Mouse (Mus musculus) gastrocnemius, adult 8-10 months (tissue): ENCODE measurements at regions not wholly inside any gene's neighbourhood (a gene's known extent, or its start where the extent isn't known, plus 50 kb on each side); places are given as distances from the start of the nearest gene placed in this dataset.

Source experiments
- DNase-seq, 2 experiments: peaks; one replicate each; pipeline ENCODE4 v3.0.0; 2022; ENCODE audit warnings: low spot score in 2 of 2

DNA sequence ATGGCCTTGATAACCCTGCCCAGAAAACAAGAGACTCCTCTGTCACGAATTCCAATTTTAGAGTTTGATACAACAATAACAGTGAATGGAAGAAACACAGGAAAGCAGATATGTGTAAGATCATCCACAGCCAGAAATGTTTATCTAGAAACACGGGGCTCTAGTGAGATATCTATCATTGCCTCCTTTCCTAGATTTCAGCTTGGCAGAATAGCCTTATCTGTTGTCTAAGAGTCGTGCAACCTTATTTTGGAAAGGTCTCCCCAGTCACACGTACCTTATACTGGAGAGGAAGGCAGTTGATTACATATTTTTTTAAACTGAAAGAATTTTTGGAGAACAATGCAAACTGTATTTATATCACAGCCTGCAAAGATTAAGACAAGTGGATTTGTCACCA, 61.6 kb downstream of the Gm10295 start:
- DNase-seq = no peak

DNA sequence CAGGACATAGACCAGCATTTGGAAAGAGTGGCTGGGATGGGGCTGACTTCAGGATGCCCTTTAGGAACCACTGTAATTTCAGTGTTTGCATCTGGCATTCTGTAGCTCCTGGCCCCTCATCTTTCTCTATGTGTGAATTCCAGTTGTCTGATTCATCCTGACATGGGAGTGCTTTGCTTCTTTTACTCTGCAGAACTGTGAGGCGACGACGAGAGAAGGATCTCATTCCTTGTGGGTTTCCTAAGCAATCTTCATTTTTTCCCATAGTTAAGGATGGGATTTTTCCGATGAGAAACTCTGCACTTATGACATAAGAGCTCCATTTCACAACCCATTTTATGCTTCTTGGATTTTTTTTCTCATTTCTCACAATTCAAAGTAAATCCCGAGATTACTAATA, 62.0 kb downstream of the Gm10295 start:
- no peak for DNase-seq

DNA sequence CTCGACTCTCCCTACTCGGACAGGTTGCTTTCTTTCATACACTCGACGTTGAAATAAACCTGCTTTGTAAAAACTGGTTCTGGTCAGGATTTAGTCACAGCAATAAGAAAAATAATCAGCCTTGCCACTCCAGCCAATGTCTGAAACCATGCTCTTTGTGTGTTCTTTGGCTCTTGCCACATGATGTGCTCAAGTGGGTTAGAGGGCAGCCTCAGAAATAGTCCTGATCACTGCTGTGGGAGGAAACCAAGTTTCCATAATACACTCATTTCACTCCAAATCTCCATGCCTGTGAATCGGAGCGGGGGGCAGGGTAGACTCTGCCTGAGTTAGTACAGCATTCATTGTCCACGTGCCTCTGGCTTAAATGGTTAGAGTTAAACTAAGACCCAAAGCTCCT, 63.8 kb downstream of the Gm10295 start:
- DNase-seq = no peak

DNA sequence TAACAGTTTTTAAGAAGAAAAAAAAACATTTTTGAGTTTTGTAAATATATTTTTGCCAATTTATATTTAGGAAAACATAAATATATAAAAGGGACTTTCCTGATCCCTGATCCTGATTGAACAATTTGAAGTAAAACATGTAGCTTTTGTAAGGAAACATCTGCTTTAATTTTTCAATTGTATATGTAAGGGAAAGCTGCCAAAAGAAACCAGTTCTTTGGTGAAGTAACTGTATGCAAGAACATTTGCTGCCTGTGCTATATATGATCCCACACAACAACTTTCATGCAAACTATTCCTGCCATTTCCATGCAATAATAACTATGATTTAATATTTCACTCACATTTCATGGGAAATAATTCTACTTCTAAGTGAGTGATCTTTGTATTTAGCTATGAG, 67.0 kb downstream of the Gm10295 start:
- no peak for DNase-seq

DNA sequence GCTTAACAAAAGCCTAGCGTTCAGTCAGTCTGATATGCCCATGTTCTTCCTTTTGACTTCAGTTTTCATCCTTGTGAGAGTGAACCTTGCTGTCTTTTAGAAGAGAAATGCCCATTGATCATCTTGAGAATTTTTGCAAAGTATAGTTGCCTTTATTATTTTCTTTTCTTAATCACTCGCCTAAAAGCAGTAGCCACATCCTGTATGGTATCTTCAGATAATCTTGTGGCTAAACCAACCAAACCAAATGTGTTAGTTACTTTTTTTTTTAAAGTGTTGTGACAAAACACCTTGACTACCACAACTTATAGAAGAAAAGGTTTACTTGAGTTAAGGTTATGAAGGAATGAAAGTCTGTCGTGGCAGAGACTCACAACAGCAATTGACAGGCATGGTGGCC, 67.9 kb downstream of the Gm10295 start:
- DNase-seq = no peak

DNA sequence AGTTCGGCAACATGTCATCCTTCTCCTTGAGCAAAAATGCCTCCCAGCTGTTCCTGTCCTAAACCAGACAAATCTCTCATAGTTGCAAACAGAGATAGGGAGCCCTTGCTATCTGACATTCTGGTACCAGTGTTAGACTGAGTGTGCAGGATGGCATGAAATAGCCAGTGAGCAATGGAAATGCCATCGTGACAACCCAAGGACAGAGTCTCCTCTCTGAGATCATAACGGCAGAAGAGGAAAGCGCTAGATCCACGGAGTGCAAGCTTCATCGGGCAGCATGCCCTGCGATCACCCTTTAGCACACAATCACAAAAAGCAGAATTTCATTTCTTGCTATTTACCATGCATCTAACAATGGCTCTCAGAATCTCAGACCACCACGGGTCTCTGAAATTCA, 85.2 kb downstream of the Gm10295 start:
- DNase-seq = no peak

DNA sequence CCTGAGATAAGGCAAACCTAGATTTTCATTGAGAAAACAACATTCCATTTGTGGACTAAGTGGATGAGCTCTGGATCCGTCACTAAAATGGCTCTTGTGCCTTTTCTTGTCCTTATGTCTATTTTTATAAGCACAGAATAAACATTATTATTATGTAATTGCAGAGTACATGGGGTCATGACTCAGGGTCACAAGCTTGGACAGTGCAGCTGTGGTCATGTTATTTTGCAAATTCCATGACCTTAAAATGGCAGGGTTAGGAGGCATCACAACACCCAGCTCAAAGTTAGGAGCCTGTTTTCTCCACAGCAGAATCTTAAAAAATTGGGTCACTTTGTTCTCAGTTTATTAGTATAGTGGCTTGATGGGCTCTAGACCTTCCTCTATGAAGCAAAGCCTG, 87.2 kb downstream of the Gm10295 start:
- DNase-seq = no peak

DNA sequence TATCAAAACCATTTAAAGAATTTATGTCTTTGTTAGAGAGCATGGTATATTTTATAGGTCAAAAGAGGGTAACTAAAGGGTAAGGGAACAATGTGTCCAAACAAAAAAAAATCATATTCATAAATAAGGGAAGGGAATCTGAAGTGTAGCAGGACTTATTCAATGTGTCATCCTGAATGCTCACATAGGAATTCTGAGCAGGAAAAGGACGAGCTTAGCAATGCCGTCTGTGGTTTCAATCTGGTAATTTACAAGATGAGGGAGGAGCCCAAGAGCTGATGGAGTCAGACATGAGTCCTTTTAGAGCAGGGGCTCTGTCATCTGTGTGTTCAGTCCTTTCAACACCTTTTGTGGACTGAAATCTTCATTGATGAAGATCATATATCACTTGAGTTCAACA, 101.6 kb downstream of the Gm10295 start:
- no peak for DNase-seq

DNA sequence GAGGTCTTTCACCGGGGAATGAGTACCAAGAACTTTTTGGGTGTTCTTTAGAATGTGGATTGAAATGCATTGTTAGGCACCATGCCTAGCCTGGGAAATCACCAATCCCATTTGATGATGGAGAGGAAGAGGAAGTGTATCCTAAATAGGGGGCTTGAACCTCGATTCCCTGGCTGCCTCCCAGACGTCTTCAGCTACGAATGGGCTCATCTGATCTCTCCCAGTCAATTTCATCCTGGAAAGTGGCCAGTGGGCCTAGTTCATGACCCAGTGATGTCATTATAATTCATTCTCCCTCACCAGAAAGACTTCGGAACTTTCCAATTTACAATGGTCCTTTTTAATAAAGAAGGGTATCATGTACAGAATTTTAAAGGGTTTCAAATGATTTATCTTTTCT, 102.1 kb downstream of the Gm10295 start:
- no peak for DNase-seq

DNA sequence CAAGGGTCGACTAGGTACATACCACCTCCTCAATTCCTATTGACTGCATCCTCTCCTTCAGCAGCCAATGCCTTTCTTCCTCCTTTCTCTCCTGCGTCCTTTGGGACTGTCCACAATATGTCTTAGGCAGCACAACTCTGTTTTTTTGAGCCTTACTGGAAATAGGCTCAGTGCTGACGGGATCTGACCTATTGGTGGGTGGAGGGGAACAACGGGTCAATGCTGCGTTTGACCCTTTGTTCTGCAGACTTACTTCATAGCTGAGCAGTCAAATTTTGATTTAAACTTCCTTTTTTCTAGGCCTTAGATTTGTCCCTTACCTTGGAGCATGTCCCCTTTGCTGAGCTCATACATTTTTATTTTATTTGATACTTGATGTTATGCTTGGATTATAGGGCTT, 103.4 kb downstream of the Gm10295 start:
- no peak for DNase-seq

DNA sequence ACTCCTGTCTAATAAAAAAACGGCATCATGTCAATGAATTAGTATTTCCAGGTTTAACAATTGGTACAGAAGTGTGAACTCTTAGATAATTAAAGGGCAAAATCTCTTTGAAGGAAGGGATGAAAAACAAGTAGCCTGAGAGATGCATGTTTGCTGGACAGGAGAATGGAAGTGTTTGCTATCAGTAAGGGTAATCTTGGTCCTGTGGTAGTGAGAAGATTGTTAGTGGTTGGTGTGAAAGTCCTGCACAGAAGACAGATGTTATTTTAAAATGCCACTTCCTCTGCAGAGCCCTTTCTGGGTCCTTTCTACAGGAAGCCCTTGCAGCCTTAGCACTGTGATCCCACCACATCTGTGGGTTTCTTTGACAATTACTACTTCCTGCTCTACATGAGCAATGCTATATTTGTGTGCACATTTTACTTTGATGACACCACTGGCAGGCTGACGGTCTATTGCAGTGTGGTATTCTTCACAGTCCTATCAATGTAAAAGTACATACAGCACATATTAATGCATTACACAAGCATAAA, 108.8 kb downstream of the Gm10295 start:
- no peak for DNase-seq

DNA sequence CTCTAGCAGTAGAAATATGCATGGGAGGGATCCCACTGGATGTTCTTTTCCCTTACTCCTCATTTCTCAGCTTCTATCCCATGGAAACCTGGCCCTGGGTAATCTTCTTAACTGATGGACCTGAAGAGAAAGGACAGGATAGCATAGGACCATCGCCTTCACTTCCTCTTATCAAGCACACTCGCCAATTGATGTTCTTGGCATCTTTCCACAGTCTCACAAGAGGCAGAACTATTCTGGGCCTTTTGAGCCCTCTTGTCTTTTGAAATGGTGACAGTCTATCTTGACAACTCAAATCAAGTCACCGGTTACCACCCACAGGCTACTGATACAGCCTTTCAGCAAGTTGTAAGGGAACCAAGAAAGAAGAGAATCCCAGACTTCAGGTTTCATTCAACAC, 112.1 kb downstream of the Gm10295 start:
- no peak for DNase-seq

DNA sequence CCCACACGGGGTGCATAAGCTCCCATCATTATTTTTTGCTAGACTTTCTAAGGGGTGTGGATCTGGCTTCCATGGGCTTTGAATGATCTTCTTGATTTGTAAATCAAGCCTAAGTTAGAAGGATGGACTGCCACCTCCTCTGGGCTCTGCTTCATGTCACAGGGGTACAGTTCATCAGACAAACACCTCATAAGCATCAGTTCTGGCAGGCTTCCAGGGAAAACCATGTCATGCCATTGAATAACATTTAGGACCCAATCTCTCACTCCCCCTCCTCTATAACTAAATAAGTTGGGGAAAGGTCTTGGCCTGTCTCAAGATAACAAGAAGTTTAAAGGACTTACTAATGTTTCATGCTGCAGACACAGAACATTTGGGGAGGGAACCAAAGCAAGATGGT, 115.0 kb downstream of the Gm10295 start:
- DNase-seq = no peak

DNA sequence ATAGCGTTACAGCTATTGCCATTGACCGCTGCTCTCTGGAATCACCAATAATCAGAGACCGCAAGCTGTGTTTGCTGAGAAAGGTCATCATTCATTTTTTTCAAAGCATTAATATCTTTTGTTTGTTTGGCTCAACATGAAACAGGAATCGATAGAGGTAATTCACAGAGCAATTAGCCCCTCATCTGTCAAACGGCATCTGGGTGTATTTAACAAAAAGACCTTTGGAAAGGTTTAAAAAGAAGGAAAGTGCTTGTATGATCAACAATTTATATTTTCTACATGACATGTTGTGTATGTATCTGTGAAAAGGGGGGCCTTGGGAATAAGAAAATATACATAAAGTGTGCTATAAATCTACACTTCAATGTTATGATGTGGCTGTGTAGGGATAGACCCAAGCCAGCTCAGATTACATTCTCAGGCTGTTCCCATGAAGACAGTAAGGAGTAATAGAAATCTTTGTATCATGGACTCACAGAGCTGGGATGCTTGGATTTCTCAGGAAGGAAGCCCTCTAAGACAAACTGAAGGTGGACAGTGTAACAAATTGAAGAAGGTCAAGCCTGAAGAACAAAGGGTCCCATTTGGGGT, 117.0 kb downstream of the Gm10295 start:
- no peak for DNase-seq

DNA sequence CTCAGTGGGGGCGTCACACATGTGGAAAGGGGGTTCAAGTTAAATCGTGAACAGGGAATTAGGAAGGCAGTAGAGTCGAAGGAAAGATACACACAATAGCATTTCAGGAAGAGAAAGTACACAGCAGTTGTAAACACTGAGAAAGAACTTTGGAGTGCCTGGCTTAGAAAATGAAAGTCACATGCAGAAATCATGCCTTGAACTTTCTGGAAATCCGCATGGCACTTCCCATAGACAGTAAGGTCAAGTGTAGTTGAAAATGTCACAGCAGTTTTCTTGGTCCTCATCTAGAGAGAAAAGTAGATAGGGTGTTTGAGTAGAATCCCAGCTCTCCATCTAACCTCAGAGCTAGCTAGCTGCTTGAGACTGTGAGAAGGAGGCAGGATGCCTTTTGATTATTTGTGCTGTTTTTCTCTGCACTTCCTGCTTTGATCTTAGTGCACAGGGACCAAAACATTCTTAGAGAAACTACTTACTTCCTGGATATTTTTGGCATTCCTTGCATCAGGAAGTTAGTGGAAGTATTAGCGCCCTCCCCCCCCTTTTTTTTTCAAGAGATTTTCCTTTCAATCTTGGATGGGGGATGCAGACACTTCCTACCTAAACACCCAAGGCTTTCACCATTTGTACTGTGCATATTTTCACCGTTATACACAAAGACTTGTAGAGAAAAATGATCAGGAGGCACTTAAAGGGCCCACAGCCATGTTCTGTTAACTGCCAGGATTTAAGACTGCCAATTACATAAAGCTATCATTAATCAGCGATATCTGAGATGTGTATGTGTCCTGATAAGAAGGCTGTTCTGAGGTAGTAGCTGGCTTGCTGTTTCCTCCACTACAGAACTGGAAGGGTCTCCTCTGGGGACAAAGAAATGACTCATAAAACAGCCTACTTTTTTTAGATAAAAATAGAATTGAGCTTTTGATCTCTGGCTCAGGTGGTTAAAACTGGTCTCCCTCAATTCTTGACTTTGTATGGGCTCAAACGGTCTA, 118.2 kb downstream of the Gm10295 start:
- DNase-seq = no peak

DNA sequence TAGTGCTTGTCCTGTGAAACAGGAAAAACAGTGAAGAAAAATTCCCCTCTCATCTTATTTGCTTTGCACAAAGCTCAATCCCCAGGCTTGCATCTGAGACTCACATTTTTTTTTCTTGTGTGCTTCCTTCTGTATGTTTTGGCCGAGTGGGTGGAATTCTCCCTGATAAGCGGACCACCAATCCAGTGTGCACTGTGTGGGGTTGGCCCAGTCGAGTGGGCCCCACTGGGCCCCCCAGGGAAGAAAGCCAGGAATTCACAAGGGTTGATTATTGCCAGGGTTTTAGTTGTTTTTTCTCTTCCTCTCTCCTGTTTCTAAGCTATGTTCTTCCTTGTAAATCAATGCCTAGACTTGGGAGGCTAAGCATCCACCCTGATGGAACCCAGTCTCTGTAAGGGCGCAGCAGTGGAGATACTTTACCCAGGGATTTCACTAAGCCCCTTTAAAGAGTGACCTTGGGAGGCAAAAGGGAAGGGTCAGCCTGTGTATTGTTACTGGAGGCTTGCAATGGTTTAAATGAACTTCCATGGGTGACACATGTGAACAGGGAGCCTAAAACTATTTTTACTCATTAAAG, 120.3 kb downstream of the Gm10295 start:
- no peak for DNase-seq

DNA sequence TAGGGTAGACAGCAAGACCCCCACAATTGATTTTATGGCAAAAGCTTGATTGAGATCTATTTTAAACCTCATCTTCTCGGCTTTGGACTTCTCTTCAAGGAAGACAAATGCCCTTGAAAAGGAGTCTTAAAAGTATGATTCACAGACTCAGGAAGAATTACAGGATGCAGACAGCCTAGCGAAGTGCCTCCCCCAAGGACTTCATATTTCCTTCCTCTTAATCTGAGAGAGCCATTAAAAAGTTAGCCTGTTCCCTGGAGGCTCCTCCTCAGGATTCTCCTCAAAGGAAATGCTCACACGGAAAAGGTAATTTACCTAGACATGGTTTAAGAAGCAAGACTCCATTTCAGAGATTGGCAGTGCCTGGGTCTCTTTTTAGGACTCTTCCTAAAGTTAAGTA, 122.1 kb downstream of the Gm10295 start:
- DNase-seq = no peak

DNA sequence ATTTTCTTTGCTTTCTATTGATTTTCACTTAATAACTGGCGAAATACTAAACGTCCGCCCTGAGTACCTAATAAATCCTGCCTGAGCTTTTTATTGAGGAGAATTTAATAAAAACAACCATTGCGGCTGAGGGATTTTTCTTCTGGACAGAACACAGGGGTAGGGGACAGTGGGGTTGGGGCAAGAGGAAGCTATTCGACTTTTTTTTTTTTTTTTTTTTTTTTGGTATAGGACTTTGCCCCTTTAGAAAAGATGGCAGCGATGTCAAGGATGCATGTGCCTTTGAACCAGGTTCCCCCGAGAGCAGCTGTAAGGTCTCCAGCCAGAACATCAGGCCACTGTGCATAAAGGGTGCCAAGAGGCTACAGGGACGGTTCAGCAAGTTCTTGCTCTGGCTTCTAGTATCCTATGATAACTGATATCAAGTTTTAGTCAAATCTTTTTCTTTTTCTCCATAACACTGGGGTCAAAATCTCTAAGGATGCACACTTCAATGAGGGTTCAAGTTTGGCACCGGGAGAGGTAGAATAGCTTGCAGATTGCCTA, 126.9 kb downstream of the Gm10295 start:
- DNase-seq = no peak

DNA sequence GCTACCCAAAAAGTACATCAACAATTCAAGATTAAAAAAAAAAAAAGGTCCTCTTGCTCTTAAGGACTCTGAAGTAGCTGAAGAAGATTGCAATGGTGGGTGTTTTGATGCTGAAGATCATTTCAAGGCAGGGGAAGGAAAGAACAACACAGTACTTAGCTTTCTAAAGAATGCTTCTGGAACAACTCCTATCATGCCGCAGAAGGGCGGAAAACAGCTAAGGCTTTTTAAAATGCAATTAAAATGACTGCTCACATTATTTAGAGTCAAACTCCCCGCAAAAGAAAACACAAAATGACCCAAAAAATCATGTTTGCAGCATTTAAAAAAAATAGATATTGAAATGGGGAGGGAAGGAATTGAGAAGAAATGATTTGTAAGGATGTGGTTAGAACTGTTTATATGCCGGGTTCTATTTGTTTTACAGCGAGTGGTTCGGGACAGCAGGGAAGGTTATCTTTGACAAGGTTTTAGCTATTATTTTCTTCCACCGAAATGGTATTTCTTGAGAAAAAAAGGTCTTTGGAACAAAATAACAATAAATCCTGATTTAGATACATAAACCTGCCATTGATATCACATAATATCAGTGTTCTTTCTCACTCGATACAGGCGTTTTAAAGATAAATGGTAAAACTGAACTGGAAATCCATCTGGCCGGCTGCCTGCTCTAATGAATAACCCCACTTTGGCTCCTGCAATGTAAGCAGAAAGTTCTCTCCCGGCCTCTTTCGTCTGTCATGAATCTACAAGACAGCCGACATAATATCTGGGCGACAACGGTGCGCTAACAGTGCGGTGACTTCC, 127.6 kb downstream of the Gm10295 start:
- no peak for DNase-seq

DNA sequence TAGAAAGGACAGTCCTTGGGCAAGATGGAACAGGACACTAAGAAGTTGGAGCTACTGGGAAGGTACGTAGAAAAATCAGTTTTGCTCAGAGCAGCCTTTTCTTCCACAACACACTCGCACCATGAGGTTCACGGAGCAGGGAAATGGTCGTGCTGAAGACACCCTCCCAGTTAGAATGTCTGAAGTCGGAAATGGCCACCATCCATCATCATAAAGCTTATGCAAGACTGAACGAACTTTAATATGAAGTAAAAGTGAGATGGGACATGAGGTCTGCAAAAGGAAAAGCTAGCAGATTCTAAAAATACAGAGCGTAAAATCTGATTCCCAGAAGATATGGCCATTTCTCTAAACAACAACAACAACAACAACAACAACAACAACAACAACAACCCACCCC, 133.9 kb downstream of the Gm10295 start:
- DNase-seq = no peak

DNA sequence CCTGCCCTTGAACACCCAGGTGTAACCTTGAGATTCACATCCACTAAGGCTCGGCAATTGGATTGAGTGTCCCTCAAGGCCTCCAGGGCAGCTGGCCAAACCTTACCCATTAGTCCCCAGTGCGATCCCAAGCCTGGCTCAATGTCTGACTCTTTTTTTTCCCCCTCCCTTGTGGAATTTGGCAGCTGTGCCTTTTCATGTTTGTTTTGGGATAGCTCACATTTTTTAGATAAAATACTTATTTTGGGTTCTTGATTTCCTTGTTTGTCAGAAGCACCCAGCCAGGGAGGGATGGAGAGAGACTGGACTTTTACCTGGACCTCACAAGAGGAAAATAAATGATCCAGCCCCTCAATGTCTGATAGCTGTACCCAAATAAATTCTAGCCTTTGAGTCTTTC, 134.5 kb downstream of the Gm10295 start:
- DNase-seq = no peak
